Mouse (Mus musculus) limb, embryonic 10.5 days (tissue): ENCODE data around the gene Rims3. TPM values are rescaled to one million over a fixed set of nuclear protein-coding genes. Genes with fewer than 3 reads are reported as not detected.
A peak's percentile ranks its signal among the peaks of the same experiment; 100 is the strongest.

Experiments
- DNase-seq: peaks from one replicate; pipeline ENCODE4 v3.0.0-alpha.2; 2017; ENCODE audit warnings: low spot score
- H3K27ac ChIP-seq: fragments of 300-500 bp; sonication (generic); 2 replicates; pipeline ENCODE4 v1.5.1; 2016; ENCODE audit warnings: mild to moderate bottlenecking
- H3K27me3 ChIP-seq: fragments of 300-500 bp; sonication (generic); 2 replicates; pipeline ENCODE4 v1.6.1; 2016; ENCODE audit warnings: low read depth, mild to moderate bottlenecking; ENCODE audit not compliant: poor library complexity, severe bottlenecking
- H3K36me3 ChIP-seq: fragments of 300-500 bp; sonication (generic); 2 replicates; pipeline ENCODE4 v1.6.1; 2016; ENCODE audit warnings: mild to moderate bottlenecking, moderate library complexity
- H3K4me1 ChIP-seq: fragments of 300-500 bp; sonication (generic); 2 replicates; pipeline ENCODE4 v1.6.1; 2016
- H3K4me3 ChIP-seq: fragments of 300-500 bp; sonication (generic); 2 replicates; pipeline ENCODE4 v1.5.1; 2016; ENCODE audit warnings: mild to moderate bottlenecking, moderate library complexity
- H3K9me3 ChIP-seq: fragments of 300-500 bp; sonication (generic); replicated peaks from 2 replicates; pipeline ENCODE4 v1.6.1; 2016; ENCODE audit warnings: mild to moderate bottlenecking
- WGBS: fragments of 180-500 bp; shearing (Covaris S2); methylation state at CpG from one replicate; pipeline ENCODE4 v1.1.7; 2016; 5-methylcytosine and 5-hydroxymethylcytosine counted together
- polyA plus RNA-seq: library from polyadenylated mRNA; unstranded; fragments of >200 nt; fragmentation: Nextera tagmentation; extraction: Ambion mirVana; gene quantifications from 2 replicates; pipeline ENCODE4 v1.2.1, GENCODE M21; 2016

The Rims3 gene
- polyA plus RNA-seq, 1 experiment from 2014 or later = 0.39 TPM

GRCm38 (mm10) chr4:120887381-120888112 lies 32.9 kb downstream of the Rims3 start:
- Histone ChIP-seq H3K36me3 (no peaks in the 10 kb centered on the region), H3K4me3 (no peak overlapping the region), H3K4me1 (peaks cover 65% of the 10 kb centered on the region), H3K27me3 (0 out of 2 replicates have a peak, but pooled peaks cover 6% of the 10 kb centered on the region), H3K9me3 (no peaks in the 10 kb centered on the region), H3K27ac (no peak overlapping the region)
- 25% methylated on average over 8 of the region's 8 CpGs for WGBS
- peak; percentile 56 for DNase-seq

- H3K27ac ChIP-seq = 0 out of 2 replicates have a peak overlapping the region, but pooled peaks have one; percentile 14
- H3K36me3 ChIP-seq = no peaks in the 10 kb centered on the region
- H3K27me3 ChIP-seq = 0 out of 2 replicates have a peak, but pooled peaks cover 3% of the 10 kb centered on the region
- DNase-seq = no peak
- peaks cover 60% of the 10 kb centered on the region for H3K4me1 ChIP-seq
- WGBS = 72% methylated on average over 8 of the region's 8 CpGs
- H3K9me3 ChIP-seq = no peaks in the 10 kb centered on the region
- H3K4me3 ChIP-seq = no peak overlapping the region
Measured at GRCm38 (mm10) chr4:120888884-120889283, 34.3 kb downstream of the Rims3 start.

- H3K9me3 ChIP-seq = no peaks in the 10 kb centered on the region
- no peaks in the 10 kb centered on the region for H3K36me3 ChIP-seq
- H3K27me3 ChIP-seq = 0 out of 2 replicates have a peak, but pooled peaks cover 3% of the 10 kb centered on the region
- no peak overlapping the region for H3K4me3 ChIP-seq
- H3K4me1 ChIP-seq = peaks cover 51% of the 10 kb centered on the region
- peak overlapping the region; percentile 8 for H3K27ac ChIP-seq
- DNase-seq = peak; percentile 68
- 65% methylated on average over 11 of the region's 11 CpGs for WGBS
Measured at GRCm38 (mm10) chr4:120890754-120891440, 36.3 kb downstream of the Rims3 start.

- Histone ChIP-seq H3K27ac (peak overlapping the region; percentile 56; the same call in 1 of the 2 replicates), H3K4me1 (peaks cover 42% of the 10 kb centered on the region), H3K36me3 (no peaks in the 10 kb centered on the region), H3K9me3 (no peaks in the 10 kb centered on the region), H3K27me3 (0 out of 2 replicates have a peak, but pooled peaks cover 3% of the 10 kb centered on the region), H3K4me3 (no peak overlapping the region)
- DNase-seq = no peak
Measured at GRCm38 (mm10) chr4:120891960-120892359, 37.3 kb downstream of the Rims3 start.

GRCm38 (mm10) chr4:120892516-120892915 lies 37.9 kb downstream of the Rims3 start:
- H3K9me3 ChIP-seq = no peaks in the 10 kb centered on the region
- no peak overlapping the region for H3K4me3 ChIP-seq
- 0 out of 2 replicates have a peak, but pooled peaks cover 3% of the 10 kb centered on the region for H3K27me3 ChIP-seq
- no peaks in the 10 kb centered on the region for H3K36me3 ChIP-seq
- WGBS = 54% methylated on average over 1 of the region's 1 CpGs
- H3K4me1 ChIP-seq = peaks cover 37% of the 10 kb centered on the region
- H3K27ac ChIP-seq = 0 out of 2 replicates have a peak overlapping the region, but pooled peaks have one; percentile 14
- DNase-seq = no peak

DNA sequence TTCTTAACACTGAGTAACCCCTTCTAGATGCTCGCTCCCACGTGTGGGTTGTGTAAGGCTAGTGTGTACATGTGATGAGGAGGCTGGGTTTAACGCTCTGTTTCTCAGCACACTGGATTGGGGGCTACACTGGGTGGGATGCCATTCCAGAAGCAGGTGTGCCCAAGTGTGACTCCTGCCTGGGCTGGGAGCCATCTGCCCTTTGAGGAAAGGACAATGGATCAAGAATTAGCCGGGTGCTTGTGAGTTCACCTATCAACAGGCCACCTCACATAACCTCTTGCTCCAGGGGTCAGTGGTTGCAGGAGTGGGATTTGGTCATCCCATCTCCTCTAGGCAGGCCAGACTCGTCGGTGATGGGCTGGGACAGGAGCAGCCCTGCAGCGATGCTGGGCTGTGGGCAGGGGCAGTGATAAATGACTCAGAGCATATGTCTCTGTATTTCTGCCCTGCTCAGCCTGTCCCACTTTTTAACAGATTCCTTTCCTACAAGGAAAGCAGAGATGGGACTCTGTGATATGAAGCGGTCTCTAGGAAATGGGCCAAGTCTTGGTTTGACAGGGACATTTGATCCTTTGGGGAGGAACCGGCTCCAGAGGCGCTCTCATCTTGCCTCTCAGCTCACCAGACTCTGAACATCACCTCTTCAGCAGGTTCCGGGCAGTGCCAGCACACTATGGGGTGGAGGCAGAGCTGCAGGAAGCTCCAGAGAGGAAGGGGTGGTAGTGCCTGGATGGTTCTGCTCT lies 39.2 kb downstream of the Rims3 start:
- H3K36me3 ChIP-seq = no peaks in the 10 kb centered on the region
- peaks cover 32% of the 10 kb centered on the region for H3K4me1 ChIP-seq
- no peaks in the 10 kb centered on the region for H3K9me3 ChIP-seq
- 0 out of 2 replicates have a peak, but pooled peaks cover 3% of the 10 kb centered on the region for H3K27me3 ChIP-seq
- DNase-seq = no peak
- 65% methylated on average over 11 of the region's 11 CpGs for WGBS
- H3K4me3 ChIP-seq = no peak overlapping the region
- H3K27ac ChIP-seq = no peak overlapping the region

DNA sequence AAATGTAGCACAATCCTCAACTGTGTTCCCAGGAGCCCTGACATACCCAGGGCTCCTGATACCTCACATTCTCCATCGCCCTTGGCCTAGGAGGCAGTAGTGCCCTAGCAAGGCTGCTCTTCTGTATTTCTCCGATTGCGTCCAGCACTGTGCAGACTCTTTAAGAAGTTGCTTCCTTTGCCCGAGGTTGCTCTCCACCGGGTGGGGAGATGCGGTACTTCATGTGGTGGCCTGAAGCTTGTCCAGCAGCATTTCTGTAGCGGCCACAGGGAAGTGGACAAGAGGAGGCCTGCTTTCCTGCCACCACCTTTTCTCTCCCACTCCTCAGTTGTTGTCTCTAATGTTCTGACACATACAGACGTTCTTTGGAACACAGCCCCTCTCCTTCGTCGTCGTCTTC lies 40.0 kb downstream of the Rims3 start:
- Histone ChIP-seq H3K27me3 (0 out of 2 replicates have a peak, but pooled peaks cover 3% of the 10 kb centered on the region), H3K9me3 (no peaks in the 10 kb centered on the region), H3K27ac (no peak overlapping the region), H3K4me3 (no peak overlapping the region), H3K36me3 (no peaks in the 10 kb centered on the region), H3K4me1 (peaks cover 24% of the 10 kb centered on the region)
- WGBS = 76% methylated on average over 11 of the region's 11 CpGs
- no peak for DNase-seq

DNA sequence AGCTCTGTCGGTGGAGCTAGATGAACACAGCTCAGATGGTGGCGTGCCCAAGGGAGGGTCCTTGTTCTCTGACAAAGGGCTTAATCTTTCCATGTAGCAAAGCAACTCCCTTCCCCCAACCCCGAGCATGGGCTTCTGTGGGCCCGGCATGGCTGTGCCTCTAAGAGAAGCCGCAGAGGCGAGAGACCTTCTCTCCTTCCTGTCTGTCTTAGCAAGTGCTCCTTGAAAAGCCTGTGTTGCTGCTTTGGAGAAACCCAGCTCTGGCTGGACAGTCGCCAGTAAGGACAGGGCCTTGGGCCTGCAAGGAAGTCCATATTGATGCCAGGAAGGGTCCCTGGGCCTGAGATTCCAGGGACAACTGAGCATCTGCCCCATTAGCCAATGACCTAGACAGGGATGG lies 40.6 kb downstream of the Rims3 start:
- H3K9me3 ChIP-seq = no peaks in the 10 kb centered on the region
- H3K27ac ChIP-seq = no peak overlapping the region
- no peak for DNase-seq
- WGBS = 83% methylated on average over 7 of the region's 7 CpGs
- H3K4me3 ChIP-seq = no peak overlapping the region
- H3K36me3 ChIP-seq = no peaks in the 10 kb centered on the region
- H3K4me1 ChIP-seq = peaks cover 18% of the 10 kb centered on the region
- H3K27me3 ChIP-seq = 0 out of 2 replicates have a peak, but pooled peaks cover 3% of the 10 kb centered on the region

- WGBS = 76% methylated on average over 7 of the region's 7 CpGs
- 0 out of 2 replicates have a peak, but pooled peaks cover 3% of the 10 kb centered on the region for H3K27me3 ChIP-seq
- H3K27ac ChIP-seq = no peak overlapping the region
- no peaks in the 10 kb centered on the region for H3K36me3 ChIP-seq
- H3K9me3 ChIP-seq = no peaks in the 10 kb centered on the region
- no peak overlapping the region for H3K4me3 ChIP-seq
- H3K4me1 ChIP-seq = peaks cover 10% of the 10 kb centered on the region
- no peak for DNase-seq
Measured at GRCm38 (mm10) chr4:120895810-120896584, 41.4 kb downstream of the Rims3 start.

DNA sequence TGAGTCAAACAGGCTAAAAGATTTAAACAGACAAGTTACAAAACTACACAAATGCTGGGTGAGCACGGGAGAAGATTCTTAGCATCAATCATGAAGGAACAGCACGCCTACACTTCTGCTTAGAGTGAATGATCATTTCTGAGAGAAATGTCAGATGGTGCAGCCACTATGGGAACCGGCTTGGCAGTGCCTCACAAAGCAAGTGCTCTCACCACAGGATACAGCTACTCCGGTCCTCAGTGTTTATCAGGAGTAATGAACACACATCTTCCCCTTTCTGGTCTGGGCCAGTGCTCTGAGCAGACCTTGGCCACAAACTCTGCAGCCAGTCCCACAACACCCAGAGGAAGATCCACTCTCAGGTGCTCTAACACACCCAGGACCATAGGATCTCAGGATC lies 49.9 kb downstream of the Rims3 start:
- Histone ChIP-seq H3K9me3 (no peaks in the 10 kb centered on the region), H3K4me1 (no peaks in the 10 kb centered on the region), H3K4me3 (no peak overlapping the region), H3K27ac (no peak overlapping the region), H3K36me3 (no peaks in the 10 kb centered on the region), H3K27me3 (no peaks in the 10 kb centered on the region)
- whole genome bisulfite sequencing = 72% methylated on average over 4 of the region's 4 CpGs
- no peak for DNase-seq

DNA sequence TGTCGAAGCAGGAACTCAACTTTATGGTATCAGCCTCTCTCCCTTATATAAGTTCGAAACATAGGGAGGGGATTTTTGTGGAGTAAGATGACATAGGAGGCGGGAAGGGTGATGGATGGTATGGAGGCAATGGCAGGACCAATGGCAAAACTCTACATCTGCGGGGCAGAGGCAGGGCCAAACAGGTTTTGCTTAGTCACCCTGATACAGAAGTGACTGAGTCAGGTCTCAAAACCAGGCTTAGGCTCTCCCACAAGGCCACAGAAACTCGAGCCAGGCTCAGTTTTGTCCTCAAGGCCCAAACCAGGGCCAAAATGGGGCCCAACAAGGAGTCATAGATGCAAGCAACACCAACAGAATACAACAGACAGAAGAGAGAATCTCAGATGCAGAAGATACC lies 51.0 kb downstream of the Rims3 start:
- Histone ChIP-seq H3K36me3 (no peaks in the 10 kb centered on the region), H3K9me3 (no peaks in the 10 kb centered on the region), H3K27me3 (no peaks in the 10 kb centered on the region), H3K27ac (no peak overlapping the region), H3K4me1 (no peaks in the 10 kb centered on the region), H3K4me3 (no peak overlapping the region)
- WGBS = 77% methylated on average over 5 of the region's 5 CpGs
- no peak for DNase-seq

DNA sequence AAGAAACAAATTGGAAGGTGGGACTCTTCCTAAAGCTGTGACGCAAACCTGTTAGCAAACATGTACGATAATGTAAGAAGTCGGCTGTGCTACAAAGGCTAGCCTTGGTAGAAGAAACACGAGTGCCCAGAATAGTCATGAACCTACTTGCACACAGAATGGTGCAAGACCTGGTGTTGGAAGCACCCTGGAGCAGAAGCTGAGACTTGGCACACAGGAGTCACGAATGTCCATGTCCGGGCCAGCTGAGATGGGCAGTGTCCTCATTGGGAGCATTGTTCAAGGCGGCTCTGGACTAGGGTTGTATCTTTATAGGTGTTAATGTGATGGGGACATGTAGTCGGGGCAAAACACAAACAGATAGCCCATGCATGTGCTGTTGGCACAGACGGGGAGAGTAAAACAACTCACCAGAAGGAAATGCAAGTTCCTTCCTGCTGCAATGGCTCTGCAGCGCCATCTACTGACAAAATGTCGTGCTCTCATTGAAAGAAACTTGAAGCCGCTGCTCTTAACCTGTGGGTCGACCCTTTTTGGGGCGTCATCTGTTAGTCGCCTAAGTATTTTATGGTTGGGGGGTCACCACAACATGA lies 55.0 kb downstream of the Rims3 start:
- Histone ChIP-seq H3K4me1 (no peaks in the 10 kb centered on the region), H3K27me3 (no peaks in the 10 kb centered on the region), H3K9me3 (no peaks in the 10 kb centered on the region), H3K4me3 (no peak overlapping the region), H3K27ac (no peak overlapping the region), H3K36me3 (no peaks in the 10 kb centered on the region)
- WGBS = 33% methylated on average over 15 of the region's 15 CpGs
- DNase-seq = peak; percentile 84
